Mouse (Mus musculus) CH12F3 (cell line): ENCODE measurements around the gene B3galt4.

Source experiments
- in situ Hi-C: fragments of 300-500 bp; cut with MboI; formaldehyde crosslinking; loops from 2 replicates; pipeline ENCODE4 v1.14.3; 2020; ENCODE audit warnings: low sequenced_read_pairs

Gene B3galt4

DNA sequence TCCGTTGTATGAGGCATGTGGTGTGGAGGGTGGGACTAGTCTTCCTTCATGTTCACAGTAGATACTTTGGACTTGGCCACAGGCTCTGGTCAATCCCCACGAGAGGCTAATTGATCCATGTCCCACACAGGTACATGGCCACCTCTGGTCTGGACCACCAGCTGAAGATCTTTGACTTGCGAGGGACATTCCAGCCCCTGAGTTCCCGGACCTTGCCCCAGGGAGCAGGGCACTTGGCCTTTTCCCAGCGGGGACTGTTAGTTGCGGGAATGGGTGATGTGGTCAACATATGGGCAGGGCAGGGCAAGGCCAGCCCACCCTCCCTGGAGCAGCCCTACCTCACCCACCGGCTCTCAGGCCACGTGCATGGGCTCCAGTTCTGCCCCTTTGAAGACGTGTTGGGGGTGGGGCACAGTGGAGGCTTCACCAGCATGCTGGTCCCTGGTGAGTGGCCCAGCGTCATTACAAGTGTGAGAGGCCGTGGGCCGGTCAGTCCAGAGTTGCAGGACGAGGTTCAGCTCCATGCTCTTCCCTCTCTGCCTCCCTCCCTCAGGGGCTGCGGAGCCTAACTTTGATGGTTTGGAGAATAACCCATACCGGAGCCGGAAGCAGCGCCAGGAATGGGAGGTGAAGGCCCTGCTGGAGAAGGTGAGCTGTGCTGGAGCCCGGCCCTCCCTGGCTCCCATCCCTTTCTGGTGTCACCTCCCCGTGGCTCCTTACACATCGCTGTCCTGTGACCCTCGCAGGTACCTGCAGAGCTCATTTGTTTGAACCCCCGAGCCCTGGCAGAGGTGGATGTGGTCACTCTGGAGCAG, 3.0 kb downstream of the B3galt4 start:
- in situ Hi-C loops = no loop called here

DNA sequence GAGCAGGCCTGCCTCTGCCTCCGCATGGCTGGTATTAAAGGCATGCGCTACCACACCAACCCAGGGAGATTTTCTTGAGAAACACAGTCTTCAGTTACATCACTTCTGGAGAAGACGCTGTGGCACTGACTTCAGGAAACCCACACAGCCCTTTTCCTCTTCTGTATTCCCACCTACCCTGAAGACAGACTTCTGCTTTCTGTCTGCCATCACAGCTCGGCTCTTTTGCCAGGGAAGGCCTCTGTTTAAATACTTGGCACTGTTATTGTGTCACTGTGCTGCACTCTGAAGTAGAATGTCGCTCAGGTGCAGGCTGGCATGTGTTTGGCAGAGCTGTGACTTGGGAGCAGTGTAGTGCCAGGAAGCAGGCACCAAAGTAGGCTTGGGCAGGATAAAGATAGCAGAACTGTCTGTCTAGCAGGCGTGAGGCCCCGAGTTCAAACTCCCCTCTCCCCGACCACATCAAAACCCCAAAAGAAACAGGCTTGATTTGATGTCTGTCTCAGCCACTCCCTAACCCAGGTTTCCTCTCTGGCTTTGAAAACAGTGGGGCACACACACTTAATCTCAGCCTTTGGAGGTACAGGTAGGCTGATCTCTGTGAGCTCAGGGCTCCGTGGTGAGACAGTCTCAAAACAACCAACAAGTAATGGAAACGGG, 3.7 kb downstream of the B3galt4 start:
- in situ Hi-C loops = no loop called here

DNA sequence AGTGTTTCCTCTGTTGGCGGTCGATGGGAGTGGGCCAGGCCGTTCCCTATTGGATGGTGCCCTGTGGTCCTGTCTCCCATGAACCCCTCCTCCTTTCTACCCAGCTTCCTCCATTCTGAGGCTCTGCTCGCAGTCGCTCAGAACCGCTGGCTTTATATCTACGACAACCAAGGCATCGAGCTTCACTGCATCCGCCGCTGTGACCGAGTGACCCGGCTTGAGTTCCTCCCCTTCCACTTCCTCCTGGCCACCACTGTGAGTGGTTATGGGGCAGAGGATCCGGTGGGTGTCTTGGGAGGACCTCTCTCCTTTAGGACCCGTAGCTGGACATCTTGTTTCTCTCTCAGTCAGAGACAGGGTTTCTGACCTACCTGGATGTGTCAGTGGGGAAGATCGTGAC, 7.8 kb downstream of the B3galt4 start:
- in situ Hi-C loops = no loop called here

DNA sequence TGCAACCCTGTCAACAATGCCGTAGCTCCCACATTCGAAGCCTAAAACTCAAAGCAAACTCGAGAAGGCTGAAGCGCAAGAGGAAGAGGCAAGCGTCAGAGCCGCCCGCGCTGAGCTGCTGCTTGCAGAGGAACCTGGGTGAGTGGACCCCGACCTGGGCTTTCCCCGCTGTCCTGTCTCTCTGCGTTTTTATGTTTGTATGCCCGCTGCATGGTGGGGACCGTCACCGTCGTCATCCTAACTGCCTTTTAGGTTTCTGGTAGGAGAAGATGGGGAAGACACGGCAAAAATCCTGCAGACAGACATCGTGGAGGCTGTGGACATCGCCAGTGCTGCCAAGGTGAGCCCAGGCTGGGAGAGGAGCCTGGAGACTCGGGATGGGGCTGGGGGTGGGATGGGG, 9.9 kb downstream of the B3galt4 start:
- in situ Hi-C loops = no loop called here

DNA sequence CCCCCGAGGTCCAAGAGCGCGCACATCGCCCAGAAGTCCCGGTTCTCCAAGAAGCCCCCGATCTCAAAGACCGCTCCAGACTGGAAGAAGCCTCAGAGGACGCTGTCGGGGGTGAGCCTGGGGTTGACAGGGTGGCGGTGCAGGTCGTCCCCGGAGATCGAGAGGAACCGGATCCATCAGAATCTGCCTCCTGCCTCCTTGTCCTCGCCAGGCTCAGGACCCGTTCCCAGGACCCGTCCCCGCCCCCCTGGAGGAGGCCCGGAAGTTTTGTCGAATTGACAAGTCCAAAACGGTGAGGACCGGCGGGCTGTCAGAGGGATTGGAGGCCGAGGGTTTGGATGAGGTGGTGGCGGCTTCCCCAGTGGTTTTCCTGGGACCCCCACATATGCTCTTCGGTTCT, 10.3 kb downstream of the B3galt4 start:
- in situ Hi-C loops = no loop called here

DNA sequence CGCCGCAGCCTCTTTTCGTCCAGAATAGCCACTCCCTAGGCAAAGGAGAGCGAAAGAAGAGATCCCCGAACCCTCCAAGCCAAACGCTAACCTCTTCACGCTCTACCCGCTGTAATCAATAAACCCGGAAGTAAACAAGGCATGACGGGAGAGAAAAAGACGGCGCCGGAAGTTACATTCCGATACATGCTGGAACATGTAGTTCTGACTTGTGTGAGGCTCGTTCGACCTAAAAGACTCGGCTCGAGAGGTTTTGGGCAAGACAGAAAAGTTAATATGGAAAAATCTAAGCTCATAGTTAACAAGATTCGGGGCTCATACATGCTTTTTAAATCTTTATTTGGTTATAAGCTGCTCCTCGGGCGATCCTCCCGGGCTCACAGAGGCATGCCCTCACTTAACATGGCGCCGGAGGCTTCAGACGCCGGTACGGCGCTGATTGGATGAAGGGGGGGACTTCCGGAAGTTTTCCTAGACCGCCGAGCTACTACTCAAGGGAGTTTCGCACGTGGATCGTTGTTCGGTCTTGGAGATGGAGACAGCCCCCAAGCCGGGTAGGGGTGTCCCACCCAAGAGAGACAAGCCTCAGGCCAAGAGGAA, 11.0 kb downstream of the B3galt4 start, which contains the start of the genes Pfdn6 and Wdr46:
Gene Pfdn6, minus strand, starts transcription at position 138 of the 600 bp plus-strand sequence.
Gene Wdr46, plus strand, starts transcription at position 455 of the 600 bp plus-strand sequence.
- in situ Hi-C loops = no loop called here

DNA sequence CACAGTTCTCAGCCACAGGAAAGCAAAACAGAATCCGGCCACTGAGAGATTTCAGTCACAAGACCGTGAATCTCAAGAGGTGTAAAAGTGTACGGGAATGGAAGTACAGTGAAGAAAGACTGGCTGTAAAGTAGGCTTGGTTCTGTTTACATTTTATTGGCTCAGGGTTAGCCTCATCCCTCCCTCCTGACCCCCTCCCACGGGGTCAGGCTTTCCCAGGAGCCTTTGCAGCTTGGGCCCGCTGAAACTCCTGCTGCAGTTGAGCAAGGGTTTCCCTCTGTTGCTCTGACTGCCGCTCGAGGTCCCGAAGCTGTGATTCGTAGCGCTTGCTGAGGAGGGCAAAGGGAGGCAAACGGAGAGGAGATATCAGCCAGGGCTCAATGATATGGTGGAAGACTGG, 12.5 kb downstream of the B3galt4 start:
- in situ Hi-C loops = no loop called here

DNA sequence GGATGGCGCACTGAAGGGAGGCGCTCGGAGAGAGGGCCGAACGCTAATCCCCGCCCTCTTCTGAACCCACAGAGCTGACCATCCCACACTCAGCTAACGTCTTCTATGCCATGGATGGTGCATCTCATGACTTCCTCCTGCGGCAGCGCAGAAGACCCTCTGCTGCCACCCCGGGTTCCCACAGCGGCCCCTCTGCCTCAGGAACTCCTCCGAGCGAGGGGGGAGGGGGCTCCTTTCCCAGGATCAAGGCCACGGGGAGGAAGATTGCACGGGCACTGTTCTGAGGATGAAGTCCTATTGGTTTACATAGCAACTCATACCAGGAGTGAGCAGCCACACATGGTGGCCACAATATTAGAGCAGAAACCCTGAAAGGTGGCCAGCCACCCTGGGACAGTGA, 14.3 kb downstream of the B3galt4 start:
- in situ Hi-C loops = no loop called here

DNA sequence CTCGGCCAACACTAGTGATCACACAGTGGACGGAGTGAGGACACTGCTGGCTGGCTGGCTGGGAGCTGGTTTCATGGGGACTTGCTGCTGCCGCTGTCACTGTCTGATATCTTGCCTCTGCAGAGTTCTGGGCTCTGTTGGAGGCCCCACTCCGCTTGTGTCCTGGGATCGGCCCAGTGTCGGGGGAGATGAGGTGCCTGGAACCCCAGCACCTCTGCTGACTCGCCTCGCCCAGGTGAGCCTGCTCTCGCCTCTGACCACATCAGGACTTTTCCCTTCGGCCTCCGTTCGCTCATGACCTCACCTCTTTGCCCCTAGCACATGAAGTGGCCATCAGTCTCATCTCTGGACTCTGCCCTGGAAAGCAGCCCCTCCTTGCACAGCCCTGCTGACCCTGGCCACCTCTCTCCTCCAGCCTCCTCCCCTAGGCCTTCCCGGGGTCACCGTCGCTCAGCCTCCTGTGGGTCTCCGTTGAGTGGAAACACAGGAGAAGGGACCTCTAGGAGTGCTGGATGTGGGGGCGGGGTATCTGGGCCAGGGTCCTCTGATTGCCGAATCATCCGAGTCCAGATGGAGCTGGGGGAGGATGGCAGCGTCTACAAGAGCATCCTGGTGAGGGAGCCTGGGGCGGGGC, 15.7 kb downstream of the B3galt4 start:
- in situ Hi-C loops = no loop called here

DNA sequence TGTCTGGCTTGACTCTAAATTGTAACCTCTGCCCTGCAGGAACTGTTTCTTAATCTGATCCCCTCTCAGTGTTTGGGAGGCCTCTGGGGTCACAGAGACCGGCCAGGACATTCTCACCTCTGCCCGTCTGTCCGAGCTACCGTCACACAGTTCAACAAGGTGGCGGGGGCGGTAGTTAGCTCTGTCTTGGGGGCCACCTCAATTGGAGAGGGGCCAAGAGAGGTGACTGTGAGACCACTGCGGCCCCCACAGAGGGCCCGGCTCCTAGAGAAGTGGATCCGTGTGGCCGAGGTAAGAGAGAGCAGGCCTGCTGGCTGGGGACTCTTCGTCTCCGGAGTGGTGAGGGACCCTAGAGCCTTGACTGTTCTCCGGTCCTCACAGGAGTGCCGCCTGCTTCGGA, 18.3 kb downstream of the B3galt4 start:
- in situ Hi-C loops = no loop called here

DNA sequence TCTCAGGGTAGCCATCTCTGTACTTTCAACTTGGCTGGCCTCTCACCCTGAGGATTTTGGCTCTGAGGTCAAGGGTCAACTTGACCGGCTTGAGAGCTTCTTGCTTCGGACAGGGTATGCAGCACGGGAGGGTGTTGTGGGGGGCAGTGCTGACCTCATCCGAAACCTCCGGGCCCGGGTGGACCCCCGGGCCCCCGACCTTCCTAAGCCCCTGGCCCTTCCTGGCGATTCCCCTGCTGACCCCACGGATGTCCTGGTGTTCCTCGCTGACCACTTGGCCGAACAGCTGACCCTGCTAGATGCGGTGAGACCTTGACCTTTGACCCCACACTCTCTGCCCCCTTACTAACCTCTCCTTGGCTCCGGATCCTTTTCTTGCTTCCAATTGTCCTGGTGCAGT, 18.8 kb downstream of the B3galt4 start:
- in situ Hi-C loops = no loop called here

DNA sequence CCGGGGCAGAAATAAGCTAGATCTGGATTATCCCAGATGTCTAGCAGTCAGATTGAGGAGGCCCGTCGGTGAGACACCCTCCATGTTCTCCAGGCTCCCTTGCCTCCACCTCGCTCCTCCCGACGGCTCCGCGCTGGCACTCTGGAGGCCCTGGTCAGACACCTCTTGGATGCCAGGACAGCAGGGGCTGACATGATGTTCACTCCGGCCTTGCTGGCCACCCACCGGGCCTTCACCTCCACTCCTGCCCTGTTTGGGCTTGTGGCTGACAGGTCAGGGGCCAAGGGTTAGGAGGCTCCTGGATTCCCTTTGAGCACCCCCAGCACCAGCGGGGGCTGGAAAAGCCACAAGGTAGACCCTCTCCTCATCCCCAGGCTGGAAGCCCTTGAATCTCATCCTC, 19.3 kb downstream of the B3galt4 start:
- in situ Hi-C loops = no loop called here

DNA sequence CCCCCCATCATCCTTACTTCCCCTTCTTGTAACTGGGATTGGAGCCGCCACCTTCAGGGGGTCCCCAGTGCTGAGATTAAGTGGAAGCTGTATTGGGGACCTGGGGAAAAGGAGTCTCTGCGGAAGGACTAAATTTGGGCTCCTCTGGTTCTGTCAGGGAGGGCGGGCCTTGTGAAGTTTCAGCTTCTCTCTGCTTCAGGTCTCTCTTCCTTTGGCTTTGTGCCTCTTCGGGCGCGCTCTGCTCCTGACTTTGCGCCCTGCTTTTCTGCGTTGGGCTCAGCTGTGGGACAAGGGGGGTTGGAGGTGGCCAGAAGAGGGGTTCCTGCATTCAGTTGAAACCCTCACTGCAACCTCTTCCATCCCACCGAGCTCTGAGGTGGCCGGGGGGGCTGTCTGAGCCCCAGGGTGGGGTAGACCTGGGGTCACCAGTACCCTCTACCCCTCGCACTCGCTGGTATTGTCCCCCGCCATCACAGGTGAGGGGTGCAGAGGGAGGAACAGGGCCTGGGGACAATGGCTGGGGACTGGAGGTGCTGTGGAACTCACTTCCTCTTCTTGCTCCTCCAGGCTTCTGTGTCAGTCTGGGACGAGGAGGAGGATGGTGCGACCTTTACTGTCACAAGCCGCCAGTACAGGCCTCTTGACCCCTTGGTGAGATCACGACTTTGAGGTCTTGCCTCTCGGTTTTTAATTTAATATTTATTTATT, 20.0 kb downstream of the B3galt4 start:
- in situ Hi-C loops = no loop called here

DNA sequence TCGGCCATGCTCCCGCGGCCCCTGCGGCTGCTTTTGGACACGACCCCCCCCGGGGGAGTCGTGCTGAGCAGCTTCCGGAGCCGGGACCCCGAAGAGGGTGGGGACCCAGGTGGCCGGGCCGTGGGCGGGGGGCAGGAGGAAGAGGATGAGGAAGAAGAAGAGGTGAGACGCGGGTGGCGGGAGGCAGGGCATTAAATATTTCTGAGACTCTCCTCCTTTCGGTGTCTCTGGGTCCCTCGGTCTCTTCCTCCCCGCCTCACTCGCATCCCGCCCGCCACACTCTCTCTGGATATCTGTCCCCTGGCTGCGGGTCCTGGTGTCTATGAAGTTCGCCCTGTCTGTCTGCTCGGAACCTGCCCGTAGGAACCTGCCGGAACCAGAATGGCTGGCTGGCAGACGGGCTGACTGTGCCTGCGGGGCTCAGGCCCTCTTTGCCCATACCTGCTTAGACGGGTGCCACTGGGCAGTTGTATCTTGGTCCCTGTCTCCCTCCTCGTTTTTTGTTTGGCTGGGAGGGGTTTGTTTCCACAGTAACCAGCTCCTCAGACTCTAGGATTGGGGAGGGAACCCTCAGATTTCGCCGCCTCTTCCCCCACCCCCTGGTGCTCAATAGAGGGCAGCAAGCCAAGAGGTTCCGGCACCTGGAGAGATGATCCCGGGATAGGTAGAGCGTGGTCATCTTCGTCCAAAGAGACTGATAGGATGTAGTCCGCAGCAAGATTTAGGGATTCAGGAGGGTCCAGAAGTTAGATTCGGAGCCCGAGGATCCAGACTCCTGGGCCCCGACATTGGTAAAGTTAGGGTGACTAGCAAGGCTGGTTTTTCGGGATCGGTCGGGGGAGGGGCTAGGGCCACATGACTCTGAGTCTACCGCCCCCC, 20.8 kb downstream of the B3galt4 start:
- in situ Hi-C loops = no loop called here

DNA sequence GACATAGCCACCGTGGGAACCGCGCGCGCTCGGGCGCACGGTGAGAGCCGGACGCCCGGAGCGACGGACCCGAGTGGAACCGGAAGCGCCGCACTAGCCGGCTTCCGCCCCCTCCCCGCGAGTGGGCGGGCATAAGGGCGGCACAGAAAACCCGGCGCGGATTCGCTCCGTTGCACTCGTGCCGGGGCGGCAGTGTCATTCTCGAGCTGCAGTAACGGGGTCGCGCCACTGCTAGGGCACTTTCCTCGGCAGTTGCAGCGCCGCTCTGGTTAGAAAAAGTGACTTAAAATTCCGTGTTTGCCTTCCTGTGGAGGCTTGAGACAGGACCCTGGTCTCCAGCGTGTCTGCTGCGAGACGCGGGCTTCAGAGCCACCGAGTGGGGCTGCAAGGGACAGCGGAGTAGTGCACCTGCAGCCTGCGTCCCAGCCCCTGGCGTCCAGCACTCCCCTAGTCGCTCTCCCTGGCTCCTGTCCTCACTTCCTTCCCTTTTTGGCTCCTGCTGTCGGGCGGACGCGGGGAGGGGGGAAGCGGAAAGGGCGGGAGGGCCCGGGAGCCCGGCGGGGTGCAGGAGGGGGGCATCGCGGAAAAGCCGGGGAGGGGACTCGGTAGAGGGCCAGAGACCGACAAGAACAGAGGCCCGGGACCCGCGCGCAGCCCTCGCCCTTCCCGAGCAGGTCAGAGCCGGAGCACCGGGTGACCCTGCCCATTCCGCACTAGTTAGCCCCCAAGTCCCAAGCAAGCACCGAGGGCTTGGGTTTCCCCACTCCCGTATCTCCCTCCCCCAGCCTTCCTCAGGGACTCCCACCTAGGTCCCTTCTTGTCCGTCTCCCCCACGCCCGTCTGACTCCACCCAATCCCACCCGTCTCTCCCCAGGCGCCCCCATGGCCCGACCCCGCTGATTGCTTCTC, 21.7 kb downstream of the B3galt4 start, which contains the start of gene Rgl2:
Gene Rgl2, plus strand, starts transcription at position 173 of the 909 bp plus-strand sequence.
- in situ Hi-C loops = no loop called here

DNA sequence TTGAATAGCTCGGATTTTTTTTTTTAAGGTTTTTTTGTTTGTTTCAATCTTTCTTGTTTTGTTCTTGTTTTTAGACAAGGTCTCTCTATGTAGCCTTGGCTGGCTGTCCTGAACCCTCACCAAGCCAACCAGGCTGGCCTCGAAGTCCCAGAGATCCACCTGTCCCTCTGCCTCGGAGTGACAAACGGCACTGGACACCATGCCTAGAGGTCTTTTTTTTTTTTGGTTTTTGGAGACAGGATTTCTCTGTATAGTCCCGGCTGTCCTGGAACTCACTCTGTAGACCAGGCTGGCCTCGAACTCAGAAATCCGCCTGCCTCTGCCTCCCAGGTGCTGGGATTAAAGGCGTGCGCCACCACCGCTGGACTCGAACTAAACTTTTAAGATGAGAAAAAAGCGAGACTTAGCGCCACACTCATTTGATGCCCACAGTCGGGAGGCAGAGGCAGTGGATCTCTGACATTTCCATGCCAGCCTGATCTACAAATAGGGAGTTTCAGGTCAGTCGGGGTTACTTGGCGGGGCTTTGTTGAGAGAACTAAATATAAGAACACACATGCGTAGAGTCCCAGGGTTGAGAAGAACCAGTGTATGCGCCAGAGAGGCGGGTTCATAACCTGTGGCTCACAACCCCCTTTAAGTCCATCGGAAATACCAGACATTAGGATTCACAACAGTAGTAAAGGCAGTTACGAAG, 22.9 kb downstream of the B3galt4 start:
- in situ Hi-C loops = no loop called here

DNA sequence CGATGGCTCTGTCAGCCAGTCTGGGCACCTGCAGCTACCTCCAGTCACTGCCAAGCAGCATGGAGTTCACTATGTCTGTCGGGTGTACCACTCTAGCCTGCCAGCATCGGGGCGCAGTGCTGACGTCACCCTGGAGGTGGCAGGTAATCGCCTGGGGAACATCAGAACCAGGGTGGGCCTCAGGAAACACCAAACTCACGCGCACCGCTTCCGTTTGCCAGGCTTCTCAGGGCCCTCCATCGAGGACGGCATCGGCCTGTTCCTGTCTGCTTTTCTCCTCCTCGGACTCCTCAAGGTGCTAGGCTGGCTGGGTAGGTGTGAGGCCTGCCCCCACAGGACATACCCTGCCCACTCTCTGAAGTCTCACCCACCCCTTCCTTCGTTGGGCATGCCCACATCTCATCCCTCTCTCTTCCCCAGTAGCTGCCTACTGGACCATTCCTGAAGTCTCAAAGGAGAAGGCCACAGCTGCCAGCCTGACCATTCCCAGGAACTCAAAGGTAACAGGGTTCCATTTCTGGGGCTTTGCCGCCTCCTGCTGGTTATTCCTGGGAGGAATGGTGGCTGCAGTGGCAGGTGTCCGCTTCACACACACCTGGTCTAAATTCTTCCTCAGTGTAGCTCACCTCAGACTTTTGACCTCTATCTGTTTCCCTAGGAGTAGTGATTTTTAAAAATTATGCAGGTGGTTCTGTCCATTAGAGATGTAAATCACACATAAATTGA, 24.9 kb downstream of the B3galt4 start:
- in situ Hi-C loops = no loop called here
